Mouse (Mus musculus) MEL-GATA-1-ER (cell line): Measurements from ENCODE around the gene Tecpr2.

Experiments used
- DNase-seq: peaks from one replicate; pipeline ENCODE4 v3.0.0-alpha.2; 2012; ENCODE audit warnings: low read depth; ENCODE audit errors: extremely low read depth

Tecpr2 gene

DNA sequence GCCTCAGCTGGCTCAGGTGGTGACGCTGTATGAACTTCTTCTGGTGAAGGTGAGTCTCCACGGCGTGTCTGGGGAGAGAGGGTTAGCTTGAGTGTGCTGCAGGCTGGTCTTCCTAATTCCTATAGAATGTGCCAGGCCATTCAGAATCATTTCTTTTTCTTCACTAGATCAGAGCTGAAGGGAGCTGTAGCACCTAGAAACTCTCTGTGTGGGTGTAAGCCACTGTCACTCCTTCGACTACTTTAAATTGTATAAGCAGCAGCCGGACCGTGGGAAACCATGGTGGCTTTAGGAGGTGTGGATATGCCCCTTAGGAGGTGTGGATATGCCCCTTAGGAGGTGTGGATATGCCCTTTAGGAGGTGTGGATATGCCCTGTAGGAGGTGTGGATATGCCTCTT, 25.1 kb upstream of the Tecpr2 start:
- no peak for DNase-seq

DNA sequence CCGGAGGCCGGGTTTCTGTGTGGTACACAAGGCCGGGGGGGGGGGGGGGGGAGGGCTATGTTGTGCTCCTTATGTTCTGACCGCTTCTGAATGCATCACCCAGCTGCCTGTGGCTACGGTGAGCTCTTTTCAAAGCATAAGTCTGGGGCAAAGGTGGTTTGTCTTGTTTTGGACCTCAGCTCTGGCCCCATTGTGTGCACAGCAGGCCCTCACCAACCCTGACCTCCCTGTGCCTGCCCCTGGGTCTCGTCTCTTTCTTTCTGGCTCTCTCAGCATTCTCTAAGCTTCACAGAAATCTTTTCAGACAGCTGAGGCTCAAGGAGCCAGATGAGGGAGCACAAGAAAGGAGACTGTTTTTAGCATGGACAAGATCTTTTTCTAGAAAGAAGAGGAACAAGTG, 23.5 kb upstream of the Tecpr2 start:
- DNase-seq: no peak

DNA sequence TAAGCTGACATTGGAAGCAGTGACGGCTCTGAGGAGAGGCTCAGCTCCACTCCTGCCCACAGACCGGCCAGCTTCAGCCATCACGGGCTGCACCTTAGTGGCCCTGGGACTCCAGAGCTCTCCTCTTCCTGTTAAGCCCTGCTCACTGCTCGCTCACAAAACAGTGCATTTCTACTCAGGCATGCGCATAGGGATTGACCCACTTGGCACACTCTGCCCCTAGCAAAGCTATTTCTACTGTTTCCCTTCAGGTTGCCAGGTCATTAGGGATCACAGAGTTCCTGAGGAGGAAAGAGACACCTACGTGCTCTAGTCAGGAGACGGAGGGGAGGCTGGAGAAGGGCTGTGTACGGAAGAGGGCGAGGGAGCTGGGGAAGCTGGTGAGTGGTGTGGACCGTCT, 23.1 kb upstream of the Tecpr2 start:
- DNase-seq: no peak

DNA sequence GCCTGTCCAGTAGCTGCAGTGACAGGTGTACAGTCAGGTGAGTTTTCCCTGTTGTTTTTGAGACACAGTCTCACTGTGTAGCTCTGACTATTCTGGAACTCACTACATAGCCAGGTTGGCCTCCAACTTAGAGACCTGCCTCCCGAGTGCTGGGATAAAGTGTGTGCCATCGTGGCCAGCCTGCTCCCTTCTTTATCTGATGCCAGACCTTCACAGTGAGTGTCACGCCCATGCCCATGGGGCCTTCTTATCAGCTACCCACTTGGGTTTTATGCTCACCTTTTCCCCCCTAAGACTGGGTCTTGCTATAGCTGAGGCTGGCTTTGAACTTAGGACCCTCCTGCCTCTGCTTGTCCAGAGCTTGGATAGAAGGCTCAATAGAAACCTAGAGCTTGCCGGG, 19.0 kb upstream of the Tecpr2 start:
- DNase-seq: no peak

DNA sequence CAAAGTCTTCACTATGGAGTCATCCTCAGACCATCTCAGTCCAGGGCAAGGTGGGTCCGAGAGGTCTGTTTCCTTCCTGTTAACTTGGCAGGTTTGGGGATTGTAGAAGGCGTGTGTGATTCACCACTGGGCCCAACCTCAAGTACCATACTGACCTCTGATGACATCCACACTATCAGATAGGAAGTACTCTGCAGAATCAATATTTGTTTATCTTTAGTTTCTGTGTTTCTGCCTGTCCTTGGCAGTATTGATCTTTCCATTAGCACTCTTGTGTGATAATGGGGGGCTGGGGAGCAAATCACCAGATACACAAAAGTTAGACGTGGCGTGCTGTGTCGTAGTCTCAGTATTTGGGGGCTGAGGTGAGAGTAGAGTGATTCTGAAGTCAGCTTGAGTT, 17.8 kb upstream of the Tecpr2 start:
- DNase-seq: no peak

DNA sequence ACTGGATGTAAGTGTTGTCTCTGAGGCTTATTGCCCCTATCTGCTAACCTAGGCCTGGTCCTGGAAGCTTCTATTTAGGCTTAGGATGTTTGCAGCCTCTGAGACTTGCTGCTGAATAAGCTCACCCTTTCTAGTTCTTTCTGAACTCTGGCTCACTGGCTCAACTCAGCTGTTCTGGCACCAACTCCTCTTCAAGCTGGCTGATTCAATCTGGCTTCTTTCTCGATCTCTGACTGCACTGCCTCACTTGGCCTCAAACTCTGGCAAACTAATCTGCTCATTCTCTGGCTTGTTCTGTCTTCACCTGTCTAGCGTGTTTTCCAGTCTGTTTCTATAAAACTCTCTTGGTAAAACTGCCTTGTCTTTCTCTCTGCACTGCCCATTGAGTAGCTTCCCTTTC, 13.7 kb upstream of the Tecpr2 start:
- no peak for DNase-seq

DNA sequence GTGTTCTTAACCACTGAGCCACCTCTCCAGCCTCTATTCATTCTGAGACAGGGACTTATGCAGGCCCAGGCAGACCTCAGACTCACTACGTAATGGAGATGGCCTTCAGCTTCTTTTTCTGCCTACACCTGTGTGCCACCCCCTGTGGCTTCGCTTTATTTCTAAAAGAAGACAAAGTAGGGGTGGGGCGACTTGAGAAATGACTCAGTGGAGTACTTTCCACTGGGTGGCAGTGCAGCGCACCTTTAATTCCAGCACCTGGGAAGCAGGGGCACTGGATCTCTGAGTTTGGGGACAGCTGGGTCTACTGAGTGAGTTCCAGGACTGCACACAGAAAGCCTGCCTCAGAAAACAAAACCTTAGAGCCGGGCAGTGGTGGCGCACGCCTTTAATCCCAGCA, 6.8 kb upstream of the Tecpr2 start:
- no peak for DNase-seq

DNA sequence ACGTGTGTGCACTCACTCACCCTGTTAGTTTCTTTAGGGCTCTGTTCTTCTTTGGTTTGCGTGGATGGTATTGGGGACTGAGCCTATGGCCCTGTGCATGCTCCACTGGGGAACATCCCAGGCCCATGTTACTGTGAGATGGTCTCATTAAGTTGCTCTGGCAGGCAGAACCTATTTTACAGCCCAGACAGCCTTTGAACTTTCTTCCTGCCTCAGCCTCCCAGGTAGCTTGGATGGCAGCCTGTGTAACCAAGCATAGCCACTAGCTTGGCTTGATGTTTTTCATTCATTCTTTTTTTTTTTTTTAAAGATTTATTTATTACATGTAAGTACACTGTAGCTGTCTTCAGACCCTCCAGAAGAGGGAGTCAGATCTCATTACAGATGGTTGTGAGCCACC, 3.8 kb upstream of the Tecpr2 start:
- no peak for DNase-seq

DNA sequence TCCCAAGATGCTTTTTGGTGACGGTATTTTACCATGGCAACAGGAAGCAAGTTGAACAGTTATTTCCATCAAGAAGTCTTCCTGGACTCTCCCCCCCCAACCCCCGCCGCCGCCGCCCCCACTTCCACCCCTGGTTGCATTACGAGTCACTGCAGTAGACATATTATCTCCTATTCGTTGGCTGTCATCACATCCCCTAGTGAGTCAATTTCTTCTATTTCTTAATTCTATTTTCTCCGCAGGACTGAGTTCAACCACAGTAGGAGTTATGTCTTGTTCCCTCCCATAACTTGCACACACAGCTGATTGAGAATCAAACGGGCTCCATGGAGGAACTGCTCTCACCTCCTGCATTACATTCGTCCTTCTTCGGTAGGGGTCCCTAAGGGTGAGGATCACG, 958 bp upstream of the Tecpr2 start:
- no peak for DNase-seq

DNA sequence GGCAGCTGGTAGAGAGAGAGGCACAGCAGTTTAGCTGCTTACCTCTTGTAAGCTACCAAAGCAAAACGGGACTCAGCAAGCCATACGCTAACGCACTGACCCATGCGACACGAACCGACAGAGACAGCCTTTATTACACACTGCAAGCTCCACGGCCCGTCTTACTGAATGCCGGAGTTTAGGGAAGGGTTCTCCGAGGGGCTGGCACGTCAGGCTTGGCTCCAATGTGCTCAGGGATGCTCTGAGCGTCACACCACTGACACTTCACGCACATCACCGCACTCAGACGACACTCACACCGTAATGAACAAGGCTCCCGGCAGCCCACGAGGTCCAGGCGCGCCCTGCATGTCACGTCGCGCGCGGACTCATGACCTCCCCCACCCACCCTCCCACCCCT, 458 bp upstream of the Tecpr2 start:
- DNase-seq: no peak

DNA sequence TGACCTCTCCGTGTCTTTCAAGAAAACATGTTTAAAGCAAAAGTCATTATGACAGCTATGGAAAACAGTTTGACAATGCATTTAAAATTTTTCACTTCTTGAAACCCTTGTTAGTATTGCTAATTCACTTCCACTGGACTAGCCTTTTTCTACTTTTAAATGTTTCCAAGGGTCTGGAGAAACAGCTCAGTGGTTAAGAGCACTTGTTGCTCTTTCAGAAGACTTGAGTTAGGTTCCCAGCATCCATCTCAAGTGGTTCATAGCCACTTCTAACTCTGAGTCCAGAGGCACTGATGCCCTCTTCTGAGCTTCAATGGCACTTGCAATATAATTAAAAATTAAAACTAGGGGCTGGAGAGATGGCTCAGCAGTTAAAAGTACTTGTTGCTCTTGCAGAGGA, 2.8 kb downstream of the Tecpr2 start:
- DNase-seq: no peak

DNA sequence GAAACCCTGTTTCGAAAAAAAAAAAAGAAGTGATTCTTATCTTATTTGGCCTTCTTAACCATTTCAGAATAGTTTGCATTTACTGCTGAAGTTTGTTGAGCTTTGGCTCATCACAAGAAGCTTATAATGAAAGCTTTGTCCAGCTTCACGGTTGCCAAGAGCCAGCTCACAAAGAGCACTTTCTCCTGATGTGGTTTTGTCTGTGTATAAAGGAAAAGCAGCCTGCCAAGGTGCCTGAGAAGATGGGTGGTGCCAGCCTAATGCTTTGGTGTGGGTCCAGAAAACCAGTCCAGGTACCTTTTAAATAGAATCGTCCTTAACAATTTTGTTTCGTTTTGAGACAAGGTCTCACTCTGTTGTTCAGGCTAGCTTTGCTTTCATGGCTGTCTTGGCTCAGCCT, 13.0 kb downstream of the Tecpr2 start:
- no peak for DNase-seq

DNA sequence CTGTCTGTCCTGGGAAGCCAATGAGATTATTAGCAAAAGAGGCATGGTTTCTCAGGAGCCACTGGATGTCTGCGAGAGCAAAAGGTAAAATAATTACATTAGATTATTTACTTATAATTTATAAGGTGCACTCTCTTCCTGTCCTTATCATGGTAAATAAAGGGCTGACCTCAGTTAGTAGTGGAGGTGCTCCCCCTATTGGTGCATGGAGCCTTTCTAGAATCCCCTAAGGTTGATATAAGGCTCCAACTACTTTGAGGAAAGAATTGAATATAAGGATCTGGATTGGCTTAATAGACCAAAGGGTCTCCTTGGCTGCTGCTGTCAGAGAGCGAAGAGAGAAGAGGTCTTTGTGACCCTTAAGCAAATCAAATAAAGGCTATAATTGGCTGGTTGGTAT, 14.5 kb downstream of the Tecpr2 start:
- DNase-seq: no peak

DNA sequence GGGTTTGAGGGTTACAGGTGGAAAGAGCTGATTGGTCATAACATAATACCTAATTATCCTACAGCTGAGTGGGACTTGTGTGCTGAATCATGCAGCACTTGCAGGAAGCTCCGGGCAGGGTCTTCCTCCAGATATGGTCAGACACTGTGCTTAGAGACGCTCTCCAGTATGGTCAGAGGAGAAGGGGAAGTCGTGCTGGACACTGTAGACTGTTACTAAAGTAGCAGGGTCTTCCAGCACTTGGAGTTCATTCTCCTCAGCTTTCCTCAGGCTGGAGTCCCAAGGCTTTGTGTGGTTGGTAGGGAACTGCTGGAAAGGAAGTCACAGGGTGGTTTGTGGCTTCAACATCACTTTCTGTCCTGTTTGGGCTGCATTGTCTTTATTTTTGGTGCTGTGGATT, 18.8 kb downstream of the Tecpr2 start:
- DNase-seq: no peak

DNA sequence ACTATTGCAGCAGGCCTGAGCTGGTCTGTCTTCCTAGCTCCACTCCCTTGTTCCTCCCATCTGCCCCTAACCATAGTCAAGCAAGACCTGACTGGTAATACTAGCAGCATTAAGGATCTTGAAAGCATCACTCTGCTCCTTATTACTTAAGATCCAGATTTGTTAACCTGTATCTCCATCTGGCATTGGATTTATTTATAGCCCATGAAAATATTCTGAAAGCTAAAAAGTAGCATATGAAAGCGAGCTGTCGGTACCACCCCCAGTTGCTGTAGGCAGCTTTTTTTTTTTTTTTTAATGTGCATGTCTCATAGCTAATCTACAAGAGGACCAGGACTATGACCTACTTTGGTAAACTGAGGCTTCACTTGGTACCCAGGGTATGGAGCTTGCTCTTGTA, 20.9 kb downstream of the Tecpr2 start:
- no peak for DNase-seq

DNA sequence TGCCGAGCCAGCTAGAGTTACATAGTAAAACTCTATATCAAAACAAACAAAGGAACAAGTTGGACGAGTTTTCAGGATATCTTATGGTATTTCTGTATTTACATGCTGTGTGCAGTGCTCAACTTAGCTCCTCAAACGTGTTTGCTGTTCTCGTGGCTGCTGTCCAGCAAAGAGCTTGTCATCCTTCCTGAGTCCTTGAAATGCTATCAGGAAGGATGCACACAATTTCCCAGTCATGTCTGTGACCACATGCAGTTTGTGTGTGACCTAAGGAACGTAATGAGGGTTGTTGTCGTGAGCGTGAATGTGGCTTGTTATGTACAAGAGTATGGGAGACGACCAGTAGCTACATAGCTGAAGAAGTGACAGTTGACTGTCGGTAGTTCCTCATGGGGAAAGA, 26.7 kb downstream of the Tecpr2 start:
- DNase-seq: no peak

DNA sequence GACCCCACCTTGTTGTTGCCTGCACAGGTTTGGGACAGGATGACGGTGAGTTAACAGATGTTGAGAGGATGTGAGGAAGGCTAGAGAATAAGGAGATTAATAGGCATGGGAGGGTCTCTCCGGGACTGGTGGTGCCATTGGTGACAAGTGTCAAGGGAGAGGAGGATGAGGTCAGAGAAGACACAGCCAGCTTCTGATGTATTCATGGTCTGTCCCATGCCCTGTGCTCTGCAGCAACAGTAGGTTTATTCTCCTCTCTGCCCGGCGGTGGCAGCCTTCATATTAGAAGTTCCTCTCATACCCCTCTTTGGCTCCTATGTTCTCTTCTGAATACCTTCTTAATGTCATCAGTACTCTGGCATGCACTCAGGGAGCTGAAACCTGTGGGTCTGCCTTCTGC, 31.2 kb downstream of the Tecpr2 start:
- no peak for DNase-seq

DNA sequence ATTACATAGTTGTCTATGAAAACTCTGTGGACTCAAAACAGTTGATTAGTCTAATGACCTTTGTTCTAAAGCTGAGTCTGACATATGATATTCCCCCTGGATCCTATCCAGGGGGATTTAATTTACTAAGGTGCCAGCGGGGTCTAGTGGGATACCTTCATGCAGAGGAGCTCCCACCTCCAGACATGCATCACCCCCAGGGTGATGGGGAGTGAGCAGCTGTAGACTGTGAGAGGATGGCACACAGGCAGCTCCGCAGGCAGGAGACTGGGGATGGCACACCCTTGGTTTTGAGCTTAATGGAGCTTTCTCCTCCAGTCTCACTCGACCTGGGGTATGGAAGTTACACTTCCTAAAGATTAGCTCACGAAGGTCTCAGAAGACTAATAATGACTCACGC, 32.5 kb downstream of the Tecpr2 start:
- DNase-seq: no peak

DNA sequence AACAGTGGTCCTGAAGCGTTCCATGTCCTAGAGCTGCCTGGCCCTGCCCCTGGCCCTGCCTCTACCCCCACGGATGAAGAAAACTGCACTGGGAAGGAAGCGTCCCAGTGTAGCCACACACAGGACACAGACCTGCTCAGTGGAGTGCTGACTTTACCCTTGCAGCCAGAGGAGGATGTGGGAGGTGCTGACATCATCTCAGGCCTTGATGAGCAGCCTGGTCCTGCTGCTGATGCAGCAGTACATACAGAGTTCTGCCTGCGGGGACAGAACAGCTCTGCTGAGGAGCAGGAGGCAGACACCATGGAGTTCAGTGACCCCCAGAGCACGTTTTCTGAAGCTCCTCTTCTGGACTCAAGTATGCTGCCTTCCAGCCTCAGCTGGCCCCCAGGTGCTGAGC, 43.8 kb downstream of the Tecpr2 start:
- no peak for DNase-seq

DNA sequence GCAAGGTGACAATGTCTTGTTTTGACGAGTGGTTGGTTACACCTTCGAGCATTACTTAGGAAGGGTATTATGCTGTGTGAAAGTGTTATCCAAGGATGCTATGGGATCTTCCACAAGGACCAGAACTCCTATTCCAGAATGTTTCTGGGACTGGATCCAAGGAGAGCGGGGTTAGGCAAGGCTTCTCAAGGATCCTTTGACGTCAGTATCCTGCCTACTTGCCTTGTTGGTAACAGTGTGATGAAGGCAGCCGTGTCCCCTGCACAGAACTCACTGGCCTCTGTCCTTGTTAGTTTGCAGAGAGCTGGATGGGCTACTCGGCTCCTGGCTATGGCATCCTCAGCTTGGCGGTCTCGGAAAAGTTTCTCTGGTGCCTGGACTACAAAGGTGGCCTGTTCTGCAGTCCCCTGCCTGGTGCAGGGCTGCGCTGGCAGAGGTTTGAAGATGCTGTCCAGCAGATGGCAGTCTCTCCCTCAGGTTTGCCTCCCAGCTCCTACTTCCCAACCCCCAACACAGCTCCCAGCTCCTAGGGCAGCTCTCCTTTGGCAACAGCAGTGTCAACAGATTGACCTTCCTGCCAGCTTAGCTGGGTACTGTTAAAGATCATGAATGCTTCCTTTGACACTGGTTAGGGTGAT, 47.0 kb downstream of the Tecpr2 start:
- DNase-seq: peak; percentile 43

DNA sequence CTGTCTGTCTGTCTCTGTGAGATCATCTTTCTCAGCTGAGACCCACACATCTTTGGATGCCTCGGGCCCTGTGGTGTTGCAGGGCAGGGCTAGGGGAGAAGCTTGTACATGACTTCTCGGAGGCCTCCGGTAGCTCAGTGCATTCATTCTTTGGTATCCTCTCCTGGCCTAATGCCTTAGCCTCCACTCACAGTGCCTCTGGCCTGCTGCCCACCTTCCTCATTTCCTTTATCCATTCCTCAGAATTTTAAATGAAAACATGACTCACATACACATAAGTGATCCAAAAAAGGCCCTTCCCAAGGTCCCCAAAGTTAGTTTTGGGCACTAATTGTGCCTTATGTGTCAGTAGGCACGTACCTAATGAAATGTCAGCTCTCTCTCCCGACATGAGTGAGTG, 48.4 kb downstream of the Tecpr2 start:
- no peak for DNase-seq

DNA sequence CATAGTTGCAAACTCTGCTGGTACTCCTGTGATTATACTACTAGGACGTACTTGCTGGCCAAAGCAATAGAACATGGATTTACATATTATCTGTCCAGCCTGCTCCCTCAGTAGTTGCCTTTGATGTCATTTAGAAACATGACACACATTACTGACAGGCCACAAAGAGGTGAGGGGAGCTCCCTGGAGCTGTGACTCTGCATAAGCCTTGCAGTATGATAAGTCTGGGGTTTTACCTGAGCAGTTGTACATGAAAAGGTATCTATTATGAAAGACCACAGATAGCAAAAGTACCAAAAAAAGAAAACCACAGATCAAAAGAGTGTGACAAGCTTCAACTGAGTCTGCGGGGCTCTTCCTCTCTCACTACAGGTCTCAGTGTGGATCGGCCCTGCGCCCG, 50.3 kb downstream of the Tecpr2 start:
- DNase-seq: no peak

DNA sequence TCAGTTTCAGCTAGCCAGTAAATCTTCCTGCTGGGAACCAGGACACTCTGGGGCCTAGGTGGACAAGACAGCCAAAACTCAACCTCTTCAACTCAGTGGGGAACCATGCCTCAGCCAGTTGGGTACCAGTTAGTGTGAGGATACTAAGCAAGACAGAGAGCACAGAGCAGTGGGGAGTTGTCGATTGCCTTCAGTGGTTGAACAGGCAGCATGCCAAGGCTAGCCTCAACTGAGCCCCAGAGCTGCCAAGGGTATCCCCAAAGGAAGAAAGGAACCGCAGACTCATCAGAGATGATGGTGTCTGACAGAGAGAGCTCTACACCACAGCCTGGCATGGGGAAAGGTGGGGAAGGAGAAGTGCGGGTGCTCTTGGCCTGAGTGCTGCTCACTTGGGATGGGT, 51.8 kb downstream of the Tecpr2 start:
- DNase-seq: no peak

DNA sequence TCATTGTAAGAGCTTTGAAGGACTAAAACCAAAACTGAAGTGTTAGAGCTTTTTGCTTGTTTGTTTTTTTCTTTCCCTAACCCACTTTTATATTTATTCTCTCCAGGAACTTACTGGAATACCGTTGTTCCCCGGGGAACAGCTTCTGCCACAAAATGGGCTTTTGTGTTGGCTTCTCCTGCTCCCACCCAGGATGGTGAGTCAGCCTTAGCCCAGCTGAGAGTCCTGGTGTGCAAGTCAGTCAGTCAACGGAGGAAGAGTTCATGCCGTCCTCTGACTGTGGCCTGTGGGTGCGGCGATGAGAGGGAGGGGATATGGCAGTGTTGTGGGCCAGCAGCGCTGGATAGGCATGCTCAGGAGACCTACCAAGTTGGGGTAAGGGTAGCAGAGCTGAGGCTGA, 57.2 kb downstream of the Tecpr2 start:
- DNase-seq: no peak
